Mouse (Mus musculus) retina, postnatal 7 days (tissue): ENCODE measurements at regions not wholly inside any gene's neighbourhood (a gene's known extent, or its start where the extent isn't known, plus 50 kb on each side); places are given as distances from the start of the nearest gene placed in this dataset.

Experiments used
- DNase-seq: peaks from one replicate; pipeline ENCODE4 v3.0.0-alpha.2; 2012; ENCODE audit warnings: low read depth, low spot score

GRCm38 (mm10) chr11:44156490-44157345 is 243.1 kb upstream of the Il12b start:
- DNase-seq = no peak

GRCm38 (mm10) chr11:44158236-44158635 is 241.6 kb upstream of the Il12b start:
- no peak for DNase-seq

GRCm38 (mm10) chr11:44161734-44162418 is 238.0 kb upstream of the Il12b start:
- no peak for DNase-seq

GRCm38 (mm10) chr11:44163049-44163448 is 236.8 kb upstream of the Il12b start:
- no peak for DNase-seq

GRCm38 (mm10) chr11:44163748-44164147 is 236.1 kb upstream of the Il12b start:
- no peak for DNase-seq

- no peak for DNase-seq
These were observed 235.7 kb upstream of the Il12b start for GRCm38 (mm10) chr11:44164186-44164585.

- no peak for DNase-seq
These were observed 232.0 kb upstream of the Il12b start for GRCm38 (mm10) chr11:44167724-44168500.

- no peak for DNase-seq
These were observed 227.4 kb upstream of the Il12b start for GRCm38 (mm10) chr11:44172478-44172877.

- DNase-seq = no peak
These were observed 226.7 kb upstream of the Il12b start for GRCm38 (mm10) chr11:44173196-44173595.

GRCm38 (mm10) chr11:44174548-44174947 is 225.3 kb upstream of the Il12b start:
- DNase-seq = no peak

- DNase-seq = no peak
These were observed 220.2 kb upstream of the Il12b start for GRCm38 (mm10) chr11:44179711-44180110.

- DNase-seq = no peak
These were observed 216.0 kb upstream of the Il12b start for GRCm38 (mm10) chr11:44183823-44184222.

GRCm38 (mm10) chr11:44185218-44185890 is 214.5 kb upstream of the Il12b start:
- no peak for DNase-seq

GRCm38 (mm10) chr11:44188202-44188601 is 211.7 kb upstream of the Il12b start:
- DNase-seq = no peak

- DNase-seq = no peak
These were observed 206.1 kb upstream of the Il12b start for GRCm38 (mm10) chr11:44193806-44194205.

- DNase-seq = no peak
These were observed 197.1 kb upstream of the Il12b start for GRCm38 (mm10) chr11:44202716-44203115.

GRCm38 (mm10) chr11:44204384-44204783 is 195.5 kb upstream of the Il12b start:
- DNase-seq = no peak

- DNase-seq = no peak
These were observed 193.0 kb upstream of the Il12b start for GRCm38 (mm10) chr11:44206866-44207265.

GRCm38 (mm10) chr11:44211871-44212441 is 187.9 kb upstream of the Il12b start:
- DNase-seq = peak; percentile 11

- DNase-seq = no peak
These were observed 185.8 kb upstream of the Il12b start for GRCm38 (mm10) chr11:44214095-44214494.

- DNase-seq = no peak
These were observed 183.5 kb upstream of the Il12b start for GRCm38 (mm10) chr11:44216346-44216745.
